Mouse (Mus musculus) spleen, adult 2 months (tissue): ENCODE measurements around the gene Robo1.

Source experiments
- CTCF ChIP-seq: fragments of 200-500 bp; IDR thresholded peaks from 2 replicates; pipeline ENCODE4 v1.5.1; 2011; ENCODE audit warnings: mild to moderate bottlenecking, inconsistent platforms; ENCODE audit not compliant: insufficient read depth, insufficient read length, insufficient replicate concordance; ENCODE audit errors: extremely low read depth
- POLR2A ChIP-seq: fragments of 200-500 bp; IDR thresholded peaks from 2 replicates; pipeline ENCODE4 v1.6.1; 2011; ENCODE audit warnings: low read depth, low read length, inconsistent platforms

GRCm38 (mm10) chr16:72685604-72686479 lies 377.7 kb downstream of the Robo1 start:
- TF ChIP-seq CTCF = no peak
- no peak for TF ChIP-seq POLR2A
